Mouse (Mus musculus): ENCODE data around the gene Ddx41.
A peak's percentile ranks its signal among the peaks of the same experiment; 100 is the strongest.

Ddx41 gene

DNA sequence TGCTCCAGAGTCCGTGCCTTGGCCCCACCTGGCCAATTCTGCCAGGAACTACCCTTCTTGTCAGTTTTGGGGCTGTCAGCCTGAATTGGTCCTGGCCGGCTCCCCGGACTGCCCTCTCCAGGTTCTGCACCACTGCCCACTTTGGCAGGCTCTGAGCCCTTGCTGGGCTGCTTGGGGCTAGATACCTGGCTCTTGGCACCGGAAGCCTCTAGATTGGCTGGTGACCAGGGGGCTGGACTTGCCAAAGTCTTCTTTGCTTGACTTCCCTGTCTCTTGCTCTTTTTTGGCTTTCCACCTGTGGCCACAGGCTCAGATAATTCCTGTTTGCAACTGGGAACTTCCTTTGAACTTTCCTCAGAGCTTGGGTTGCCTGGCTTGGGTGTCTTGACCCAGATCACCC, 6.4 kb upstream of the Ddx41 start:
- no peak for DNase-seq (ENCODE audit: low read depth, low spot score)

DNA sequence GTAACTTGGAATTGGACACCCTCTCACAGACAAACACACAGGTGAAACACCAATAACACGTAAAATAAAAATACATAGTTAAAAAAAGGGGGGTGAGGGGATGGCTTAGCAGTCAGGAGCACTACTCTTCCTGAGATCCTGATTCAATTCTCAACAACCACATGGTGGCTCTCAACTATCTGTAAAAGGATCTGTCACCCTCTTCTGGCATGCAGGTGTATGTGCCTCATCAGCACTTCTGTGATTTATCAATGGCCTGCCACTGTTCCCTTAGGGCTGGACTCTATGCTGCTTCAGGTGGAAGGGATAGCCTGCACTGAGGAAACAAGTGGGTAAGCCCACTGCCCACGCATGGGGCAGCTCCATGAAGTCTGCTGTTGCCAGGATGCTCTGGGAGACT, 4.5 kb upstream of the Ddx41 start:
- DNase-seq (ENCODE audit: low read depth, low spot score), result no peak

DNA sequence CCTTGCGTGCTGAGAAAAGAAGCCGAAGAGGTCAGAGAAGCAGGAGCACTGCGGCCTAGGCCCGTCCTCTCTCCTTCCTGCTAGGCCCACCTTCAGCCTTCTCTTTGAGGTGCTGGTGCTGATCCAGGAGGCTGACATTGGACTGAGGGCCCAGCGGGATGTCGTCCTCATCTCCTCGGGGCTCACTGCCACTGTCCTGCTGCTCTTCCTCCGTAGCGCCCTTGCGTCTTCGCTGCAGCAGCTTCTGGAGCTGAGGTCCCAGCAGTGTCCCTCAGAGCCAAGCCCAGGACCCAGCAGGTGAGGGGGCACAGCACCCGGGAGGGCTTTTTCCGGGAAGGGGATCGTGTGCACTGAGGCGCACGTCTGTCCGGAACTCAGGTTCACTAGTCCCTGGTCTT, 663 bp downstream of the Ddx41 start:
- no peak for DNase-seq (ENCODE audit: low read depth, low spot score)

DNA sequence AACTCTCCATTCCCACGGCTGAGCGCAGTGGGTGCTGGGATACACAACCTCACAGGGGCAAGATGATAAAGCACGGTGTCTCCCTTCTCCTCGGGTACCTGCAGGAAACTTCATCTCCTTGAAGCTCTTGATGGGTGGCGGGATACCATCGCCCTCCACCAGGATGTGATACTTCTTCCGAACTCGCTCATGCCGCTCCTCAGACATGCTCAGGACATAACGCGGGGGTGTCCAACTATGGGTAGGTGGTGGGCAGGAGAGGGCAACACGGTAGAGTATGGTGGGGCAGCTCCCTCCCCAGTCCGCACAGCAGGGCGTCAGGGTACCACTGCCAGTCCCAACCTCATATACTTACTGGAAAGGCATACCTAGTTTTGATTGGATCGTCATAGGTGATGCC, 1.3 kb downstream of the Ddx41 start:
- DNase-seq (ENCODE audit: low read depth, low spot score), result no peak

DNA sequence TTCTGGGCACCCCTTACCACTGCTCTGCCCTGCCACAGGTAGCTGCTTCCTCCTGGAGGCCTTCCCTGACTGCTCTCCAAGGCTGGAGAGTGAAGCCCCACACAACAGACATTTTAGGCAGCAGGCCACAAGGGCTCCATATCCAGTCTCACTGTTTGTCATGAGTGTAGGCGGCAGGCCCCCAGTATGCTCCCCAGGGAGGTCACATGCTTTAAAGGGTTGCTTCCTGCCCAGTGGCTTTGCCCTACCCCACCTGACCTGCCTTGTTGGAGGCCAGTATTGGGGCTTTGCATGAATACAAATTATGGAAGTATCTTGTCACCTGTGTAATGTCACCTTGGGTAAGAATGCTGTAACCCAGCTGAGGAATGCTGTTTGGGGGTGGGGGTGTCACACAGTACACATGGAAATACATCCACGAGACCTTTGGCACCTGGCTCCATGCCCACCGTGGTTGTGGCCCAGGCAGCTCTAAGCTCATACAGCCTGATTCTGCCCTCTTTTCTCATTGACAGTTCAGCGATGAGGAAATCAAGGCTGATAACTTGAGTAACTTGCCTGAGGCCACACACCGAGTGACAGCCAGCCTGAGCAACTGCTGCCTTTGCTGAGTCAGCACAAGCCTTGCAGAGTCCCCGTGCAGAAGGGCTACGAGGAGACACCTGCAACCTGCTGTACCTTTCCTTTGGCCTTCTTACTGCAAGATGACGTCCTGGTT, 7.1 kb downstream of the Ddx41 start, which contains the start of gene Dok3:
Gene Dok3 (minus strand): TSS at position 99 of the 718 bp plus-strand sequence.
- DNase-seq (ENCODE audit: low read depth, low spot score), result peak; percentile 79

DNA sequence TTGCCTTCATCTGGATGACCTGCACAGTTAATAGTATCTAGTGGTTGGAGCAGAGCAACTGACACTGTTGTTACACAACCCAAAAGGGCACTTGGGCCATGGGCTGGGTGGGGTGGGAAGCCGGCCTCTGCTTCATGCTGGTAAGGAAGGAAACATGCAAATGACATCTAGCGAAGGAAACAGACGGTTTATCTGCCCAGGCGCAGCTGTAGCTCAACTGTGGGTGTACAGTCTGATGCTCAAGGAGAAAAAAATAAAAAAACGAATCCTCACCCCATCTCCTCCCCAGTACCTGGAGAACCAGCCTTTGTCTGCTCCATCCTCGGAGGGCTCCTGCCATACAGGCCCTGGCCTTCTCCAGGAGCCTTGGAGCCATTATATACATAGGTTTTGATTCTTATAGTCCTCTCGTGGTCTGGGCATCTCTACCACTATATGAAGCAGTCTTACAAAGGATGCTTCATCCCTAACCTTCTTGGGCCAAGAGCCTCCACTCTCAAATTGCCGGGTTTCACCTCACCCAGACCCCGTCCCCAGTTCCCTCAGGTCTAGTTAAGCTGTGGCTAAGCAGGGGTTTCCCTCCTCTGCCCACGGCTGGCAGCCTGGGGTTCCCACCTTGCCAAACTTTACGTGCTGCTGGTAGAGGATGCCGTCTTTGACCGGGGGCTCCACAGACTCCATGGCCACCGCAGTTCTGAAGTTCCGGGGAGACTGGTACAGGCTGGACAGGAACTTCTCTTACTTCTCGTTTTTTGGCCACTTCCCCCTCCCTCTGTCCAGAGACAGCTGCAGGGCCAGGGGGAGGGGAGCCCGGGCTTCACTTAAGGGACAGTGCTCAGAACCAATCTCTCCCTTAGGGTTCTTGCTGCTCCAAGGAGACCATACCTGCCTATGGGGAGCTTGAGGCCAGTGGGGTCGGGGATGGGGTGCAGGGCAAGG, 8.4 kb downstream of the Ddx41 start:
- peak; percentile 86 for DNase-seq (ENCODE audit: low read depth, low spot score)

DNA sequence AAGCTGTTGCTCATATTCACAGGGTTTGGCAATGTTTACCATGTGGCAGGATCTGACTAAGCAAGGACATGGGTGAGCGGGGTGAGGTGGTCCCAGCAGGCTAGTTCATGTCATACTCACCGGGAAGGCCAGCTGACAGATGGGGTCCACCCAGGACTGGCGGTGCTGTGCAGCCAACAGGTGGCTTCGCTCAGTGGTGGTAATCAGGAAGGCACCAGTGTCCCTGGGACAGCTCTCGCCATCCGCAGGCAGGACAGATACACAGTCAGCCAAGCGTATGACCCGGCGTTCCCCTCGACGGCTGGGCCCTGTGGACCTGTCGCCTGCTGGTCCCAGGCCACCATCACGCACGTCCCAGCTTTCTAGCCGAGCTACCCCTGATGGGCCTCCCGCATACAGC, 9.2 kb downstream of the Ddx41 start:
- DNase-seq (ENCODE audit: low read depth, low spot score), result no peak

DNA sequence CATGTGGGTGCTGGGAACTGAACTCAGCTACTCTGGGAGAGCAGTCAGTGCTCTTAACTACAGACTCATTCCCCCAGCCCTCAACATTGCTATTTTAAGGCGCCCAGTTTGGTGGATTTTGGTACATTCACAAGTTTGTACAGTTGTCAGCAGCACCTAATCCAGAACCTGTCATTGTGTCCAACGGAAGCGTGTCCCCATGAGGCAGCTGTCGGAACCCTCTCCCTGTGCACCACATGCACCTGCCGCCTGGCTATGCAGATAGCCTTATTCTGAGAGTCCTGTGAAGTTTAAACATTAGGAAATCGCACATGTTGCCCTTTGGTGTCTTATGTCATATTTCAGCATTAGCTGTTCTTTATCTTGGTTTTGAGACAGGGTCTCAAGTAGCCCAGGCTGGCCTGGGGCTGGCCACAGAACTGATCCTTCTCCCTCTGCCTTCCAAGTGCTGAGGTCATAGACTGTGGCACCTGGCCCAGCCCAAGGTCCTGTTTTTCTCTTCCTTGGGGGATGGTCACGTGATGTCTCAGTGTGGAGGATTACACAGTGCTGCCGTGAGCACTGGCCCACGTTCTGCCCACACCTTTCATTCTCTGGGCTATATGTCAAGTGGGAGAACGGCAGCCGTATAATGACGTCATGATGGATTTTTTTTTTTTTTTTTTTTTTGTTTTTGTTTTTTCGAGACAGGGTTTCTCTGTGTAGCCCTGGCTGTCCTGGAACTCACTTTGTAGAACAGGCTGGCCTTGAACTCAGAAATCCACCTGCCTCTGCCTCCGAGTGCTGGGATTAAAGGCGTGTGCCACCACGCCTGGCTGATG, 10.5 kb downstream of the Ddx41 start:
- no peak for DNase-seq (ENCODE audit: low read depth, low spot score)

DNA sequence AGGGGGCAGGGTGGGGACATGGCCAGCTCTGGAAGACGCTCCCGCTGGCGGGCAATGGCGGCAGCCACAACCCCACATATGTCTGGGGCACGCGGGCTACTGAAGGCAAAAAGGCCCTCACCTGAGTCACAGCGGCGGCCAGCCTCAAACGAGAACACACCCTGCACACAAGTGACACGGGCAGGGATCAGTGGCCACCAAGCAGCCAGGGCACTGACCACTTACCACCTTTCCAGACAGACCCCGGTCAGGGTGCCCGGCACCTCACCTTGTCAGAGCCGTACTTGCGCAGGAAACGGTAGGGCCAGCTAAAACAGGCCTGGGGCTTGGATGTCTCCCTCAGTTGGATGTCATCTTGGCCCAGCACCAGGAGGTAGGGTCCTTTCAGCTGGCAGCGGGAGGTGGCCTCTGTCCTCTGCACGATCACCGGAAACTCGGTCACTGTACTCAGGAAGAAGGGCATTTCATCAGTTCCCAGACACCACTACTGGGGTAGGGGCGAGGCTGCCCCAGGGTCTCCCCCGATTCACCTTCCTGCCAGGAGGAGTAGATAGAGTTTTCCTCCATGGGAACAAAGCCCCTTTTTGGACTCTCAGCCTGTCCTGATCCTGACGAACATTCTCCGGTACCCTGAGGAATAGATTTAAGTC, 12.4 kb downstream of the Ddx41 start:
- no peak for DNase-seq (ENCODE audit: low read depth, low spot score)

DNA sequence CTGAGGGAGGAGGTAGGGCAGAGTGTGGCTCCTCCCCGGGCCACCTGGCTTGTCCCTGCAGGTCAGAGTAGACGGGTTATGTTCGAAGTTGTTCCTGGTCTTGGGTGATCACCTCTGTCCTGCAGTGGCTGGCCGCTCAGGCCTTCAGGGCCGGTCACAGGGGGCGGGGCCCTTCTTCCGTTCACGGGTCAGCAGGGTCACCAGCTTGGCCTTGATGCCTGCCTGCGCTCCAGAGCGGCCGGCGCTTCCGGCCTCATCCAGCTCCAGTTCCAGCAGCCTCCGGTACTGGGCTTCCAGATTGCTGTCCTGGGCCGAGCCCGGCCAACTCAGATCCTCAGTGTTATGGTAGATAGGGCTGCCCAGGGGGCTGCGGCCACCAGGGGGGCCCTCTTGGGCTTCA, 13.2 kb downstream of the Ddx41 start:
- no peak for DNase-seq (ENCODE audit: low read depth, low spot score)

DNA sequence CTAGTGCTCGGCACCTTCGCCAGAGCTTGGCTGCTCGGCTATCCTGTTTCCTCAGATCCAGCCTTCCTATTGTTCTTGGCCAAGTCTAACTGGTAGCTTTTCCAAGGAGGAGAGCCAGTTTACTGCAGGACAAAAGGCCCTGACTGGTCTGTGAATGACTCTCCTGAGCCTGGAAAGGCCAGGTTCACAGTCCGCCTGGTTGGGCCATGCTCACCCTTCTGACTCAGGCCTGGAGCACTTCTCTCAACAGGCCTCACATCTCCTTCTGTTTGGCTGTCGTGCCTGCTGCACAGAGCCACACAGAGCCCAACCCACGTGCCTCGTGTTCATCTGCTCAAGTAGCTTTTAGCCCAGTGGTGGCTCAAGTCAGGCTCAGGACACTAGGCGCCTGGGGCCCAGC, 13.7 kb downstream of the Ddx41 start:
- no peak for DNase-seq (ENCODE audit: low read depth, low spot score)

DNA sequence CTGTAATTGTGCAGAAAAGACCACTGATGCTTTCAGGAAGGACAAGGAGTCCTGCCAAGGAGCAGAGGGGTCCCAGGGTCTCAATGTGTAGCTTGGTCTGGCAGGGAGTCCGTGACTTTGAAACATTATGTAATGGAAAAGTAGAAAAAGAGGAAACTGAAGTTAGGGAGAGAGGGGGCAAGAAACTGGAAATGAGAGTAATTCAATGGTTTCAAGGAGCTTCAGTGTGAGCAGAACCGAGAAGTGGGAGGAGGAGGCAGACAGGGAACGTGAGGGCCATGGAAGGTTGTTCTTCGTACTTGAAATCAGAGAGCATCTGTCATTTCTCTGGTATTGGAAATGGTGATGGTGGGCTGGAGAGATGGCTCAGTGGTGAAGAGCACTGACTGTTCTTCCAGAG, 16.9 kb downstream of the Ddx41 start:
- DNase-seq (ENCODE audit: low read depth, low spot score), result no peak

DNA sequence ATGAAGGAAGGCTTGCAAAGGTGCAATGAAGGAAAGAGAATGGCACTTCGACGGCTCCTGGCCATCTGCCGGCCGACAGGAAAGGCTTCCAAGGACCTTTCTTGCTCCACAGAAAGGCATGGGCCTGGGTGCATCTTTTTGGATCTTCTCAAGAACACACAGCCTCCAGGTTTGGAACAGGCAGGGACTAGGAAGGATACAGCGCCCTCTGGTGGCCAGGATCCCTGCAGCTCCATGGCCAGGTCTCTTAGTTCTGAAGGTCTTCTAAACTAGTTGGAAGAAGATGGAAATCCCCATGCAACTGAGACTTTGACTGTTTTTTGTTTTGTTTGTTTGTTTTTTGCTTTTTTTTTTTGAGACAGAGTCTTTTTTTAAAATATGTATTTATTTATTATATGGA, 19.5 kb downstream of the Ddx41 start:
- peak; percentile 82 for DNase-seq (ENCODE audit: low read depth, low spot score)

DNA sequence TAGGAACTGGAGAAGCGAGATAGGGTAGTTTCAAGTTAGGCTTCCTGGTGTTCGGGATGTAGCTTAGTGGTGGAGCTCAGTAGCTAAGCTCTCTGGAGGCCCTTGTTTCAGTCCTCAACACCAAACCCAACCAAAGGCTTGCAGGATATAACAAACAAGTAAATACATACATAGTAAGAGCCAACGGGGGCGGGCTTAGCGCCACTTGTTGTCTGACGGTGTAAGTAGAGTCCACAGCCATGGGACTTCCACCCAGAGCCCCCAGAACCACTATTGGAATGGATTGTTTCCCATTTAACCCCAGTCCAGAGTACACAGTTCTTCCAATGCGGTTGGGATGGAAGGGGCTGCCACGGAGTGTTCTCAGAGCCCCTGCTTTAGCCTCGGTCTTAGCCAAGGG, 22.6 kb downstream of the Ddx41 start:
- DNase-seq (ENCODE audit: low read depth, low spot score), result no peak

DNA sequence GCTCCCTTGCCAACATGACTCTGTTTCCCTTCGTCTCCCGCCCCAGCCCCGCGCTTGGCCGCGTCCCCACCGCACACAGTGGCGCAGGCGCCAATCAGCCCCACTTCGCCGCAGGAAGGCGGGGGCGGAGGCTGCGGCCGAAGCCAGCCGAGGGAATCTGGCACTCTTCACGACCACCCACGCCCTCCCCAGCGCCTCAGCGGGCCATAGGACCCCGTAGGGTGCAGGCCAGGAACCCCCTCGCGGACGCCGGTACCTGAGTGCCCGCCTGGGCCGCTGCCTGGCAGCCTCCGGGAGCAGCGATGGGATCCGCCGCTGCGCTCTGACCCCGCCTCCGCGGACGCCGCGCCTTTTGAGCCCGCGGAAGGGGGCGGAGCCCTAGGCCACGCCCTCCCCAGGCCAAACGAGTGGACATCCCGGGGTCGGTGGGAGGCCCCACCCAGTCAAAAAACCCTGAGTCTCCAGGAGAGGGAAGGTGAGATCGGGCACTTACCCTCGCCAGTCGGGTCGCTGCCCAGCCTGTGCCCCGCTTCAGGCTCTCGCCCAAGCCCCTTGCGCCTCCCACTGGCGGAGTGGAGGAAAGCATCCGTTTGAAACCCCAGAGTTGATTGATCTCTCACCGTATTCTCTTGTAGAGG, 23.2 kb downstream of the Ddx41 start, which contains the start of gene Pdlim7:
Gene Pdlim7 (minus strand): TSS at position 566 of the 638 bp plus-strand sequence.
- DNase-seq (ENCODE audit: low read depth, low spot score), result peak; percentile 93

DNA sequence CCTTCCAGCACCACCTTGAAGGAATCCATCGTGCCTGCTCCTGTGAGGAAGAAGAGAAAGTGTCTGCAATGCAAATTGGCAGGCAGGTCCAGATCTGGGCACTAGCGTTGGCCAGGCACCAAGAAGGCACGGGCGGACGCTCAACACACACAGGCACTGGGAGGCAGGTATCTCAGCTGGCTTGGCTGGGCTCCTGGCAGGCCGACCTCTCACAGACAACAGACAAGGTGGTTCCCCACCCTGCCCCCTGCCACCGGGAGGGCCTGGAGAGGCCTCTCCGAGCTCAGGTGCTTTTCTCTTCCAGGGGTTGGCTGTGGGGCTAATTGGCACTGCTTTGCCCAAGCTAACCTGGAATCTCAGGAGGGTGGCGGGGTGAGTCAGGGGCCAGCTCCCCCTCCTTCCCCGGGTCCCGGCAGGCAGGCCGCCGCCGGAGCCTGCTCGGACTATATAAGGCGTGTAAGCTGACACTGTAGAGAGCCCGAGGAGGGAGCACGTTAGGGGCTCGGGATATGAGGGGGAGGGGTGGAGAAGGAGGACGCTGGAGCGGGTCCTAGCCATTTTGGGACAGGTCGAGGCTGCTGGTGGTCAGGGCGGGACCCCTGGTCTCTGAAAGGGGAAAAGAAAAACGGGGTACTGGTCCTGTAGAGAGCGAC, 24.0 kb downstream of the Ddx41 start:
- DNase-seq (ENCODE audit: low read depth, low spot score), result peak; percentile 73

DNA sequence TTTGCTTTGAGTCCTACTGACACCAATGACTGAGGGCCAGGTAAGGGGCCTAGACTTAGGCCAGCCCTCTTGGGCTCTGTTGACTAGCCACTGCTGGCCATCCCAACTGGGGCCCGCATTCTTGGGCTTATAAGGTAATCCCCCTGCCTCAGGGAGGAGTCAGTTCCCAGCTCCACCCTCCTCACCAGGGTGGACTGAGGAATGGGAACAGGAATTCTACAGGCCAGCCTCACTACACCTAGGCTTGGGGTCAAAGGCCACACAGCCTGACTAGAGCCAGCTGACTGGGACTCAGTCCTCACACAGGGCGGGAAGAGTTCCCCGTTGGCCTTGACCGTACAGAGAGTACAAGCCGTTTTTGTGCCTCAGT, 25.0 kb downstream of the Ddx41 start:
- DNase-seq (ENCODE audit: low read depth, low spot score), result no peak

DNA sequence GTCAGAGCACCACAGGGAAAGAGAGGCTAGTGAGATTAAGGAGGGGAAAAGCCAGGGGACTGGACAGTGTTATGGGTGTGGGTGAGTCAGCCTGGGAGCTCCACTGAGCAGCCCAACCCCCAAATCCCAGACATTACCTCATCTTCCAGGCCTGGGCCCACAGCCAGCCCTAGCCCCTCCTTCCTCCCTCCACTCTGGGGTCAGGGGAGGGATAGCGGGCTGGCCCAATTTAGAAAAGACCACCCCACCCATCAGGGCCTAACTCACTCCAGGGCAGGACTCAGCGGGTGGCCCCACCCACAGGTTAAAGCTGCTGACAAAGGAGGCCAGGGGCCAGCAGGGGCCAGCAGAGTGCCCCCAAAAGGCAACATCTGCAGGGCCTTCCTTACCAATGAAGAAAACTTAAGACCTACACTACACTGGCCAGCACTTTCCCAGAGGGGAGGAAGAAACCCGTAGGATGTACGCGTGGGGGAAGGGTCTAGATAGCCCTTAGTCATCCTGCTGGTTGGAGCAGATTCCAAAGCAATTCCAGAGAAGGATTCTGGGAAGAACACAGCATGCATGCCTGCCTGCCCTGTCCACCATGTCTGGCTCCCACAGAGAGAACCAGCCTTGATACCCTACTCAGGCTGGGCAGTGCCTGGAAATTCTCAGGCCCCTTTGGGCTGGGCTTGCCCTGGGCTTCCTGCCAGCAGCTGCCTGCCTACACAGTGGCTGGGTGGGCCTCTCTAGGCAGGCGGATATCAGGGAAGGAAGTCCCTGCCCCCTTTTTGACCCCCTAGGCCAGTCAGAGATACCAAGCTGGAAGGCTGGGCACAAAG, 25.6 kb downstream of the Ddx41 start:
- peak; percentile 37 for DNase-seq (ENCODE audit: low read depth, low spot score)

DNA sequence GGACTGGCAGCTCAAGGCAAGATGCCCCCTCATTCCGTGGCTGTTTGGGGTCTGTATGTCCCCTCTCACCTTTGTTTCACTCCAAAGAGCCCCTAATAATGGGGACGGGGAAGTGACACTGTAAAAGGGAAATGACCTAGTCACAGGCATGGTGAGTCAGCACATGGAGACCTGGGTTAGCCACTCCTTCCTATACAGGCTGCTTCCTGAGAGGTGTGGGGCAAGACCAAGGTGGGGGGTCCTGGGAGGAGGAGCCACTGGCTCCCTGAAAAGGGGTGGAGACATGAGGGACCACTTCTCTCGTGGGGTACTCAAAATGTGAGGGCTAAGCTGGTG, 26.2 kb downstream of the Ddx41 start:
- peak; percentile 47 for DNase-seq (ENCODE audit: low read depth, low spot score)

DNA sequence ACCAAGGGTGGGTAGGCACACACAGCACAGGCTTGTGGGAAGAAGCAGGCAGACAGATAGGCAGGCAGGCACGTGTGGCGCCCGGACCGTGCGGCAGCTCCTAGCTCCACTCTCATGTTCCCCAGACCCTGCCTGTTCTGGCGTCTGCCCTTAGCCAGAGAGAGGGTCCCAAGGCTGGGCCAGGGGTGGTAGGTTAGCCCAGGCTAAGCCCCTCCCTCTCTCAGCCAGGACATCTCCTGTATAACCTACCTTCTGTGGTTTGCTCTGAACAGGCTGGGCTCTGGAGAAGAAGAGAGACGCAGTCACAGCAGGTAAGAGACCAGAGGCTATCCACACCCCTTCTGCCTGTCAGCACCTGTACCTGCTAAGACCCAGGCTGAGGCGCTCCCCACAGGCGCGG, 27.9 kb downstream of the Ddx41 start:
- no peak for DNase-seq (ENCODE audit: low read depth, low spot score)
